Mouse (Mus musculus) erythroblast, embryonic 14.5 days (primary cell): ENCODE data around the gene Ndufs2.

Source experiments
- GATA1 ChIP-seq: IDR thresholded peaks from 2 replicates; pipeline ENCODE4 v1.6.1; 2012; ENCODE audit warnings: low read length, inconsistent platforms, mixed read lengths
- TAL1 ChIP-seq: IDR thresholded peaks from 3 replicates; pipeline ENCODE4 v1.6.1; 2012; ENCODE audit warnings: low read length, inconsistent platforms, mixed read lengths

DNA sequence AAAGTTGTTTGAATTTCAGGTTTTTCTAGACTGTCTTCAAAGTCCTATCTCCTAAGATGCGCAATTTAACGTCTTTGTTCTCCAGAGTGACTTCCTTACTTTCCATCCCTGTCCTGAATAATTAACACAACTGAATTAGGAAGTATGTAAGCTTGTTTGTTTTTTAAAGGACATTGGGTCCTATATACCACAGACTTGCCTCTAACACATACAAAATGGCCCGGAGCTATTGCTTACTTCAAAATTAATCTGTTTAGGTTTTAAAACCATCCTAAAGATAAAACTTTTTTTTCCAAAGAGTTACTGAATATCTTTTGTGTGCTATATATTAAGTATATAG lies 43.8 kb upstream of the Ndufs2 start:
- TF ChIP-seq GATA1, result no peak
- TF ChIP-seq TAL1, result no peak
